In genomic region chr2:84743561-84743960, GRCm38 (mm10) we compare ENCODE assay signal across 8 mouse cellular contexts. TPM values are rescaled to one million over a fixed set of nuclear protein-coding genes. Genes with fewer than 3 reads are reported as not detected.
DNase-seq lines count a peak whose midpoint lies in the region; ATAC-seq and TF ChIP-seq lines count a peak whose summit lies in the region.

TSS of gene Gm19426 (minus strand) at chr2:84743655.

- under 1% methylated on average over 25 of the region's 25 CpGs for WGBS in embryonic facial prominence, embryonic 13.5 days
- WGBS in heart, embryonic 10.5 days, result 2% methylated on average over 25 of the region's 25 CpGs
- WGBS in kidney, adult 2 months, result under 1% methylated on average over 25 of the region's 25 CpGs
- WGBS in limb, embryonic 15.5 days, result 1% methylated on average over 24 of the region's 25 CpGs
- whole genome bisulfite sequencing in midbrain, embryonic 14.5 days, result under 1% methylated on average over 25 of the region's 25 CpGs

- peaks cover 29% of the 10 kb centered on the region for H3K27me3 ChIP-seq in CH12.LX (replicated peaks)
- no peaks in the 10 kb centered on the region for H3K27me3 ChIP-seq in embryonic facial prominence, embryonic 13.5 days
- H3K27me3 ChIP-seq in heart, embryonic 10.5 days (ENCODE audit: insufficient read depth, poor library complexity, severe bottlenecking), result no peaks in the 10 kb centered on the region
- H3K27me3 ChIP-seq in kidney, adult 2 months (replicated peaks; ENCODE audit: control insufficient read depth, insufficient read depth, low read length), result no peaks in the 10 kb centered on the region
- H3K27me3 ChIP-seq in limb, embryonic 15.5 days, result no peaks in the 10 kb centered on the region
- H3K27me3 ChIP-seq in midbrain, embryonic 14.5 days (ENCODE audit: control insufficient read depth, insufficient read depth, low read length), result no peaks in the 10 kb centered on the region

- H3K79me2 ChIP-seq in CH12.LX (replicated peaks; ENCODE audit: control insufficient read depth, extremely low read depth, insufficient read depth, poor library complexity, severe bottlenecking), result no peaks in the 10 kb centered on the region

- no peak within 1 kb of the TSS for H3K9ac ChIP-seq in CH12.LX (ENCODE audit: insufficient read depth, low read depth)
- peak within 1 kb of the TSS; percentile 99 for H3K9ac ChIP-seq in embryonic facial prominence, embryonic 13.5 days
- peak within 1 kb of the TSS; percentile 91 for H3K9ac ChIP-seq in limb, embryonic 15.5 days
- peak within 1 kb of the TSS; percentile 91 for H3K9ac ChIP-seq in midbrain, embryonic 14.5 days (replicated peaks; ENCODE audit: low read length)

- in situ Hi-C loops in CH12.LX (cut with MboI; ENCODE audit: low pct_ligation_motif_present, low pct_unique_long_range_greater_than_20kb, low sequenced_read_pairs), result no loop called here

- no peak for DNase-seq in CH12.LX (ENCODE audit: extremely low read depth)
- peak; percentile 33 to 66 for DNase-seq in adrenal gland, postnatal 4 days (ENCODE audit: low spot score in 2 of 2)
- DNase-seq in heart, embryonic 10.5 days (ENCODE audit: low spot score), result peak; percentile 98
- DNase-seq in kidney, adult 2 months, result peak; percentile 90
- DNase-seq in midbrain, embryonic 14.5 days, result peak; percentile 95
- peak; percentile 84 for DNase-seq in testis, postnatal 10 days (ENCODE audit: low spot score)

- dilution Hi-C loops in CH12.LX (cut with MboI; ENCODE audit: extremely low pct_ligation_motif_present, extremely low pct_unique_long_range_greater_than_20kb, low sequenced_read_pairs), result no loop called here

- H3K36me3 ChIP-seq in CH12.LX (replicated peaks in 1 of 2; ENCODE audit: control insufficient read depth in 1 of 2, insufficient read depth in 1 of 2, low read length in 1 of 2), result no peaks in the 10 kb centered on the region
- H3K36me3 ChIP-seq in embryonic facial prominence, embryonic 13.5 days, result peaks cover 18% of the 10 kb centered on the region
- peaks cover 25% of the 10 kb centered on the region for H3K36me3 ChIP-seq in heart, embryonic 10.5 days
- H3K36me3 ChIP-seq in kidney, adult 2 months (ENCODE audit: control insufficient read depth, insufficient read depth, low read length), result no peaks in the 10 kb centered on the region
- peaks cover 7% of the 10 kb centered on the region; the same call in 1 of the 2 replicates for H3K36me3 ChIP-seq in limb, embryonic 15.5 days
- no peaks in the 10 kb centered on the region for H3K36me3 ChIP-seq in midbrain, embryonic 14.5 days (ENCODE audit: control insufficient read depth, insufficient read depth, low read length)

- no peak for TF ChIP-seq RAD21 in CH12.LX (IDR thresholded peaks at IDR 0.05; ENCODE audit: low read depth, low read length)

- H3K9me3 ChIP-seq in CH12.LX (replicated peaks; ENCODE audit: low read length), result no peaks in the 10 kb centered on the region
- no peaks in the 10 kb centered on the region for H3K9me3 ChIP-seq in embryonic facial prominence, embryonic 13.5 days
- H3K9me3 ChIP-seq in heart, embryonic 10.5 days, result no peaks in the 10 kb centered on the region
- H3K9me3 ChIP-seq in limb, embryonic 15.5 days, result no peaks in the 10 kb centered on the region
- H3K9me3 ChIP-seq in midbrain, embryonic 14.5 days (ENCODE audit: control insufficient read depth, low read length), result no peaks in the 10 kb centered on the region

- ATAC-seq in embryonic facial prominence, embryonic 13.5 days (ENCODE audit: insufficient number of reproducible peaks, insufficient read depth, low FRiP score, low TSS enrichment, low read depth), result peak; percentile 89
- ATAC-seq in limb, embryonic 15.5 days (ENCODE audit: insufficient number of reproducible peaks, low FRiP score, low TSS enrichment, low read depth), result peak; percentile 93
- ATAC-seq in midbrain, embryonic 14.5 days (ENCODE audit: low FRiP score, low TSS enrichment), result peak; percentile 91

- no peak for TF ChIP-seq POLR2A in CH12.LX (IDR thresholded peaks at IDR 0.05; ENCODE audit: low read depth, low read length)
- TF ChIP-seq POLR2A in kidney, adult 2 months (IDR thresholded peaks at IDR 0.05; ENCODE audit: low read depth, low read length), result no peak

- no peak within 1 kb of the TSS for H3K27ac ChIP-seq in CH12.LX (ENCODE audit: insufficient read depth, low read depth)
- peak within 1 kb of the TSS; percentile 99 for H3K27ac ChIP-seq in embryonic facial prominence, embryonic 13.5 days
- H3K27ac ChIP-seq in heart, embryonic 10.5 days, result peak within 1 kb of the TSS; percentile 100
- H3K27ac ChIP-seq in kidney, adult 2 months (ENCODE audit: insufficient read depth, low read depth, low read length), result peak within 1 kb of the TSS; percentile 51
- peak within 1 kb of the TSS; percentile 97 for H3K27ac ChIP-seq in limb, embryonic 15.5 days
- H3K27ac ChIP-seq in midbrain, embryonic 14.5 days (replicated peaks; ENCODE audit: low read depth, low read length), result peak within 1 kb of the TSS; percentile 97

- no peak for TF ChIP-seq EP300 in CH12.LX (IDR thresholded peaks at IDR 0.05; ENCODE audit: low read length)

- no peak for TF ChIP-seq CTCF in CH12.LX (conservative IDR thresholded peaks at IDR 0.05 in 1 of 2, IDR thresholded peaks at IDR 0.05 in 1 of 2; ENCODE audit: low read depth in 2 of 2, low read length in 2 of 2)
- no peak for TF ChIP-seq CTCF in kidney, adult 2 months (conservative IDR thresholded peaks at IDR 0.05; ENCODE audit: insufficient read depth, insufficient read length, low read depth, low read length)

- peak within 1 kb of the TSS in 1 of 3 experiments; percentile 37 for H3K4me3 ChIP-seq in CH12.LX (replicated peaks in 1 of 3; ENCODE audit: low read depth in 2 of 3, low read length in 2 of 3, poor library complexity in 1 of 3)
- H3K4me3 ChIP-seq in embryonic facial prominence, embryonic 13.5 days, result peak within 1 kb of the TSS; percentile 86
- H3K4me3 ChIP-seq in heart, embryonic 10.5 days, result peak within 1 kb of the TSS; percentile 92
- peak within 1 kb of the TSS; percentile 71 for H3K4me3 ChIP-seq in kidney, adult 2 months (ENCODE audit: insufficient read depth, low read depth, low read length)
- H3K4me3 ChIP-seq in limb, embryonic 15.5 days, result peak within 1 kb of the TSS; percentile 68
- peak within 1 kb of the TSS; percentile 72 for H3K4me3 ChIP-seq in midbrain, embryonic 14.5 days (replicated peaks; ENCODE audit: low read depth, low read length)

- H3K4me2 ChIP-seq in CH12.LX (ENCODE audit: insufficient read depth, low read depth, poor library complexity, severe bottlenecking), result peak within 1 kb of the TSS; percentile 37; the same call in 1 of the 2 replicates
- peak within 1 kb of the TSS; percentile 92 for H3K4me2 ChIP-seq in embryonic facial prominence, embryonic 13.5 days
- peak within 1 kb of the TSS; percentile 77 for H3K4me2 ChIP-seq in limb, embryonic 15.5 days
- H3K4me2 ChIP-seq in midbrain, embryonic 14.5 days (ENCODE audit: low read length), result peak within 1 kb of the TSS; percentile 86

- peaks cover 0 to 6% of the 10 kb centered on the region in 2 experiments; a peak in 1 of 4 replicates for H3K4me1 ChIP-seq in CH12.LX (ENCODE audit: control insufficient read depth in 1 of 2, insufficient read depth in 2 of 2)
- peaks cover 47% of the 10 kb centered on the region for H3K4me1 ChIP-seq in embryonic facial prominence, embryonic 13.5 days
- H3K4me1 ChIP-seq in heart, embryonic 10.5 days, result peaks cover 55% of the 10 kb centered on the region
- peaks cover 3% of the 10 kb centered on the region; the same call in 1 of the 2 replicates for H3K4me1 ChIP-seq in kidney, adult 2 months (ENCODE audit: control insufficient read depth, insufficient read depth, low read length)
- peaks cover 51% of the 10 kb centered on the region for H3K4me1 ChIP-seq in limb, embryonic 15.5 days
- H3K4me1 ChIP-seq in midbrain, embryonic 14.5 days (ENCODE audit: control insufficient read depth, insufficient read depth, low read length), result peaks cover 29% of the 10 kb centered on the region

TF ChIP-seq in CH12.LX, 34 proteins besides CTCF, POLR2A, EP300 and RAD21:
- TF ChIP-seq USF2 (conservative IDR thresholded peaks at IDR 0.05; ENCODE audit: low read depth, low read length), result no peak
- no peak for TF ChIP-seq MAFK (IDR thresholded peaks at IDR 0.05; ENCODE audit: insufficient replicate concordance, low read length)
- TF ChIP-seq KAT2A (IDR thresholded peaks at IDR 0.05; ENCODE audit: insufficient replicate concordance, low read length), result no peak
- no peak for TF ChIP-seq MAZ (IDR thresholded peaks at IDR 0.05; ENCODE audit: low read depth, low read length)
- TF ChIP-seq BHLHE40 (IDR thresholded peaks at IDR 0.05; ENCODE audit: low read depth, low read length), result no peak
- no peak for TF ChIP-seq IRF4 (IDR thresholded peaks at IDR 0.05; ENCODE audit: low read depth, low read length)

RNA-seq across cellular contexts. Expression of gene Gm19426, which starts in this region (rescaled TPM):
- total RNA-seq in CH12.LX (2012; rRNA removed) (not detected in 2 replicates), CH12.LX (2014; rRNA removed) (not detected in 2 replicates)
- not detected in 2 replicates for polyA plus RNA-seq in CH12.LX (2012; ENCODE audit: insufficient read length, low read depth)
- total RNA-seq in adrenal gland, postnatal 4 days (2021), result 1 to 10 TPM; 8.3 to 9.1 TPM
- 8.6 and 9.6 TPM in 2 replicates for polyA plus RNA-seq in embryonic facial prominence, embryonic 13.5 days (2015; fragmentation: Nextera tagmentation; extraction: Ambion mirVana)
- 6.9 and 7.3 TPM in 2 replicates for polyA plus RNA-seq in heart, embryonic 10.5 days (2016; fragmentation: Nextera tagmentation; extraction: Ambion mirVana)
- polyA plus RNA-seq in kidney, adult 2 months (2012; rRNA removed), result 2.0 TPM in 2 replicates
- polyA plus RNA-seq in limb, embryonic 15.5 days (2015; fragmentation: Nextera tagmentation; extraction: Ambion mirVana), result 6.5 and 7.0 TPM in 2 replicates
- 2.0 and 3.3 TPM in 2 replicates for polyA plus RNA-seq in midbrain, embryonic 14.5 days (2014; fragmentation: Nextera tagmentation; extraction: Ambion mirVana)

Comparison
In these comparisons a context has a peak if more than half of its experiments do, and no peak if none do; other contexts are left out.
1. RNA of gene Gm19426 (total RNA-seq): 8.3 to 9.1 TPM in adrenal gland, postnatal 4 days; not detected in CH12.LX; every median in the first group is over 4 times any median in the second.
2. H3K4me2 ChIP-seq: peak in every context shown above with its lines; median percentile 92 in embryonic facial prominence, embryonic 13.5 days; 86 in midbrain, embryonic 14.5 days; 77 in limb, embryonic 15.5 days; 37 in CH12.LX.
3. Peak in every context shown above with its lines, with median percentiles within 50 percentile points of each other: ATAC-seq.